Mouse (Mus musculus): ENCODE data around the gene Gadd45g. TPM values are rescaled to one million over a fixed set of nuclear protein-coding genes. Genes with fewer than 3 reads are reported as not detected.

Gadd45g gene
- polyA plus RNA-seq, 1 experiment from 2014 or later = 53.3 TPM

DNA sequence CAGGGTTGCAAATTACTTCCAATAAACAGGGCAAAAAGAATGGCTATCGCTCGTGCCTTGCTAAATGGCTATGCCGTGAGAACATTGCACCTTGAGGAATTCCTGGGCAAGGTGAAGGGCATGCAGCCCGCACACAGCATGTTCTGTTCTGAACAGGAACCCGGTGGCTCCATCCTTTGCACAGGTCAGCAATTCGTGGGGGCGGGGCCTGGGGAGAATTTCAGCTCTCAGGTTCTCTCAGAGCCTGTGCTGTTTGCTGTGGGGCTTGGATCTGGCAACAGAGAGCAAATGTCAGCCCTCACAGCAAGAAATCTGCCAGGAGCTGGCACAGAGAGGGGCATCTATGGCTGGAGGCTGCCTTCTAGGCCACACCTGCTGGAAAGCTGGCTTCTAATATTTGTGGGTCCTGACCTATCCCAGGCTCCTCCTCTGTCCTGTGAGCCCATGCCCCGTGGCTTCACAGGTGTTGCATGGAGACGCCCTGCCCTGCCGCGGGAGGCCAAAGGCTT, 19.7 kb downstream of the Gadd45g start:
- Histone ChIP-seq H3K4me3 (no peak overlapping the region), H3K36me3 (no peaks in the 10 kb centered on the region), H3K27ac (no peak overlapping the region), H3K9me3 (no peaks in the 10 kb centered on the region), H3K27me3 (ENCODE audit: insufficient read depth, poor library complexity, severe bottlenecking) (peaks cover 10% of the 10 kb centered on the region; the same call in 1 of the 2 replicates), H3K4me1 (peaks cover 22% of the 10 kb centered on the region)
- 70% methylated on average over 11 of the region's 11 CpGs for whole genome bisulfite sequencing
- no peak for DNase-seq (ENCODE audit: low spot score)

DNA sequence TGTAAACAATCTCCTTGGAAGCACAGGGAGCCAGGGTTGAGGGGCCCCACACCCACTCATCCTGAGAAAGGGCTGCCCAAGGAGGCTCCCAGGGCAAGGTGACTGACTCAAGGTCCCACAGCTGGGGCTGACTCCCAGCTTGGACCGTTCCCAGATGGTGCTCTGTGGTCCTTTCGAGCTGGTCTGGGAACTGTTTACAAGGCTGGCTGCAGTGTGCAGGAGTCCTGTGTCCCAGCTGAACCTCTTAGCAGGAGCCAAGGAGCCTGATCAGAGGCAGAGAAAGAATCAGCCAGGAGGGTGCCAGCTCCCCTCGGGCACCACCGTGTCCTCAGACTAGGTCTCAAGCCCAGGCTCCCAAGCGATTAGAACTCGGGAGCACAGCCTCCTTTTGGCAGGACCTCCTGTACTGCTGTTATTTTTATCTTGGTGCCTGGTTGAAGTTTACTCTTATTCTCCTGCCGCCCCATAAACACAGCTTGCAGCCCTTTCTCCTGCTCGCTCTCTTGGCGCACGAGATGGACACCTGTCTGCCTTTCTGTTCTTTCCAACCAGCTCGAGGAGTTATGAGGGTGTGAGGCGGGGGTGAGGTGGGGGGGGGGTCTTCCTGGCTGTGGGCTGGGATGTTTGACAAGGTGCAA, 22.1 kb downstream of the Gadd45g start:
- 53% methylated on average over 12 of the region's 12 CpGs for WGBS
- peaks cover 22% of the 10 kb centered on the region for H3K4me1 ChIP-seq
- no peaks in the 10 kb centered on the region for H3K9me3 ChIP-seq
- H3K36me3 ChIP-seq = no peaks in the 10 kb centered on the region
- no peak for DNase-seq (ENCODE audit: low spot score)
- H3K27me3 ChIP-seq (ENCODE audit: insufficient read depth, poor library complexity, severe bottlenecking) = peaks cover 10% of the 10 kb centered on the region; the same call in 1 of the 2 replicates
- peak overlapping the region; percentile 49 for H3K27ac ChIP-seq
- no peak overlapping the region; the same call in 1 of the 2 replicates for H3K4me3 ChIP-seq

GRCm38 (mm10) chr13:51869129-51869491, 22.6 kb downstream of the Gadd45g start:
- Histone ChIP-seq H3K9me3 (no peaks in the 10 kb centered on the region), H3K27ac (no peak overlapping the region; the same call in 1 of the 2 replicates), H3K36me3 (no peaks in the 10 kb centered on the region), H3K27me3 (ENCODE audit: insufficient read depth, poor library complexity, severe bottlenecking) (peaks cover 10% of the 10 kb centered on the region; the same call in 1 of the 2 replicates), H3K4me3 (no peak overlapping the region), H3K4me1 (peaks cover 22% of the 10 kb centered on the region)
- no peak for DNase-seq (ENCODE audit: low spot score)
- WGBS = 78% methylated on average over 9 of the region's 9 CpGs

GRCm38 (mm10) chr13:51871148-51871547, 24.7 kb downstream of the Gadd45g start:
- H3K4me3 ChIP-seq = no peak overlapping the region
- WGBS = 89% methylated on average over 4 of the region's 4 CpGs
- H3K27ac ChIP-seq = no peak overlapping the region
- H3K27me3 ChIP-seq (ENCODE audit: insufficient read depth, poor library complexity, severe bottlenecking) = peaks cover 10% of the 10 kb centered on the region; the same call in 1 of the 2 replicates
- DNase-seq (ENCODE audit: low spot score) = no peak
- no peaks in the 10 kb centered on the region for H3K9me3 ChIP-seq
- H3K36me3 ChIP-seq = no peaks in the 10 kb centered on the region
- H3K4me1 ChIP-seq = peaks cover 18% of the 10 kb centered on the region

GRCm38 (mm10) chr13:51872252-51872962, 25.9 kb downstream of the Gadd45g start:
- DNase-seq (ENCODE audit: low spot score) = no peak
- 89% methylated on average over 9 of the region's 9 CpGs for WGBS
- Histone ChIP-seq H3K27me3 (ENCODE audit: insufficient read depth, poor library complexity, severe bottlenecking) (0 out of 2 replicates have a peak, but pooled peaks cover 4% of the 10 kb centered on the region), H3K4me3 (no peak overlapping the region), H3K36me3 (no peaks in the 10 kb centered on the region), H3K9me3 (no peaks in the 10 kb centered on the region), H3K4me1 (peaks cover 14% of the 10 kb centered on the region), H3K27ac (no peak overlapping the region)

DNA sequence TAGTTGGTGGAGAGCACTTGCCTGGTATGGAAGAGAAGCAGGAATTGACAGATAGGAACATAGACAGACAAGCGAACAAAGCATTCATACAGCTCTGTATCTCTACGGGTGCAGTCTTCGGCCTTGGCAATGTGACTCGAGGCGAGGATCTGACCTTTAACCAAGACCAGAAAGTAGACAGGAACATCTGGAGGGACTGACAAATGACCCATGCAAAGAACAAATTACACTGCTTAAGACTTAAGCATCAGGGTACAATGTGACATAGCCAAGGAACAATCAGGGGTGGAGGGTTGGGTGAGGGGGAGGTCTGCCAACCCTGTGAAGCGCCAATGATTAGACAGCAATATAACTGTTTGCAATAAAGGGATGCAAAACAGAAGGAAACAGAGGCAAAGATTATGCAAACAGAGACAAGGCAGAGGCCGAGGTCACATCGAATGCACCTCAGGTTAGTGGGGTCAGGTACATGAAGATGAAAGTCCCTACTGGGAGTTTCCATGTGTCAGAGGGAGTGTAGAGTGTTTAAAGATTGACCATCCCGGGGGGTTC, 26.6 kb downstream of the Gadd45g start:
- H3K9me3 ChIP-seq = no peaks in the 10 kb centered on the region
- no peaks in the 10 kb centered on the region for H3K36me3 ChIP-seq
- DNase-seq (ENCODE audit: low spot score) = no peak
- no peak overlapping the region for H3K4me3 ChIP-seq
- no peak overlapping the region for H3K27ac ChIP-seq
- H3K27me3 ChIP-seq (ENCODE audit: insufficient read depth, poor library complexity, severe bottlenecking) = 0 out of 2 replicates have a peak, but pooled peaks cover 4% of the 10 kb centered on the region
- peaks cover 13% of the 10 kb centered on the region for H3K4me1 ChIP-seq
- 84% methylated on average over 9 of the region's 9 CpGs for WGBS

- Histone ChIP-seq H3K27ac (no peak overlapping the region), H3K4me1 (peaks cover 12% of the 10 kb centered on the region), H3K27me3 (ENCODE audit: insufficient read depth, poor library complexity, severe bottlenecking) (0 out of 2 replicates have a peak, but pooled peaks cover 4% of the 10 kb centered on the region), H3K4me3 (no peak overlapping the region), H3K9me3 (no peaks in the 10 kb centered on the region), H3K36me3 (no peaks in the 10 kb centered on the region)
- DNase-seq (ENCODE audit: low spot score) = no peak
- 80% methylated on average over 5 of the region's 5 CpGs for WGBS
Measured at GRCm38 (mm10) chr13:51873786-51874185, 27.3 kb downstream of the Gadd45g start.

- 66% methylated on average over 12 of the region's 12 CpGs for WGBS
Measured at GRCm38 (mm10) chr13:51876131-51876530, 29.7 kb downstream of the Gadd45g start.

DNA sequence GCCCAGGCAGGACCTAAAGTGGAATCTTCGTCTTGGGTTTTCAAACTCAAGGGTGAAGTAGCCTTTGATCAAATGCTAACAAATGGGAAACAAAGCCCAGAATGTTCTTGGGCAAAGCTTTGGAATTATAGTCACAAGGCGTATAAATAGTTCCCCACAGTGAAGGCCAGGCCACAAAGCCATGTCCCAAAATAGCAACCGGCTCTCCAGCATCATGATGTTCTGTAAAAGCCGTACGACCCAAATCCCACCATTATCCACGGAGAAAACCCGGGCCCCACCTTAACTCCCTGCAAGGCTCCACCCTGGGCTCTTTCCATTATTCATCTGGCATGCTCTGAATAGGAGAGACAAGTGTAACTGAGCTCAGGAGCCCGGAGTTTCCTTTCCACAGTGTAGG, 32.3 kb downstream of the Gadd45g start:
- 38% methylated on average over 8 of the region's 8 CpGs for WGBS

More at GRCm38 (mm10) chr13:51876131-51876530, 29.7 kb downstream of the Gadd45g start:
- Histone ChIP-seq H3K4me3 (no peak overlapping the region), H3K4me1 (peaks cover 28% of the 10 kb centered on the region), H3K27me3 (ENCODE audit: insufficient read depth, poor library complexity, severe bottlenecking) (no peaks in the 10 kb centered on the region), H3K27ac (no peak overlapping the region), H3K9me3 (no peaks in the 10 kb centered on the region), H3K36me3 (no peaks in the 10 kb centered on the region)
- no peak for DNase-seq (ENCODE audit: low spot score)

GRCm38 (mm10) chr13:51879571-51879970, 33.1 kb downstream of the Gadd45g start:
- H3K27ac ChIP-seq = peak overlapping the region; percentile 82
- 86% methylated on average over 3 of the region's 3 CpGs for WGBS

More for the DNA sequence above, 32.3 kb downstream of the Gadd45g start:
- H3K36me3 ChIP-seq = no peaks in the 10 kb centered on the region
- H3K4me1 ChIP-seq = peaks cover 53% of the 10 kb centered on the region
- H3K27me3 ChIP-seq (ENCODE audit: insufficient read depth, poor library complexity, severe bottlenecking) = no peaks in the 10 kb centered on the region
- no peak overlapping the region for H3K4me3 ChIP-seq
- H3K27ac ChIP-seq = peak overlapping the region; percentile 82
- DNase-seq (ENCODE audit: low spot score) = no peak
- H3K9me3 ChIP-seq = no peaks in the 10 kb centered on the region

GRCm38 (mm10) chr13:51880019-51880418, 33.5 kb downstream of the Gadd45g start:
- no peaks in the 10 kb centered on the region for H3K27me3 ChIP-seq (ENCODE audit: insufficient read depth, poor library complexity, severe bottlenecking)
- H3K36me3 ChIP-seq = no peaks in the 10 kb centered on the region
- H3K9me3 ChIP-seq = no peaks in the 10 kb centered on the region
- H3K27ac ChIP-seq = no peak overlapping the region
- WGBS = 63% methylated on average over 4 of the region's 4 CpGs
- peaks cover 62% of the 10 kb centered on the region for H3K4me1 ChIP-seq
- no peak for DNase-seq (ENCODE audit: low spot score)
- no peak overlapping the region for H3K4me3 ChIP-seq

More at GRCm38 (mm10) chr13:51879571-51879970, 33.1 kb downstream of the Gadd45g start:
- Histone ChIP-seq H3K36me3 (no peaks in the 10 kb centered on the region), H3K9me3 (no peaks in the 10 kb centered on the region), H3K27me3 (ENCODE audit: insufficient read depth, poor library complexity, severe bottlenecking) (no peaks in the 10 kb centered on the region), H3K4me3 (no peak overlapping the region), H3K4me1 (peaks cover 61% of the 10 kb centered on the region)
- no peak for DNase-seq (ENCODE audit: low spot score)

- Histone ChIP-seq H3K36me3 (no peaks in the 10 kb centered on the region), H3K4me3 (0 out of 2 replicates have a peak overlapping the region, but pooled peaks have one; percentile 15), H3K9me3 (no peaks in the 10 kb centered on the region), H3K27me3 (ENCODE audit: insufficient read depth, poor library complexity, severe bottlenecking) (no peaks in the 10 kb centered on the region), H3K27ac (peak overlapping the region; percentile 86), H3K4me1 (peaks cover 75% of the 10 kb centered on the region)
- WGBS = 11% methylated on average over 11 of the region's 11 CpGs
- DNase-seq (ENCODE audit: low spot score) = no peak
Measured at GRCm38 (mm10) chr13:51881271-51882128, 35.0 kb downstream of the Gadd45g start.
